Mouse (Mus musculus) kidney, adult 2 months (tissue): ENCODE results near the gene Frmd4a. TPM values are rescaled to one million over a fixed set of nuclear protein-coding genes. Genes with fewer than 3 reads are reported as not detected.

Experiments used
- DNase-seq: peaks from one replicate; pipeline ENCODE4 v3.0.0; 2021
- H3K27ac ChIP-seq: fragments of 200-500 bp; 2 replicates; pipeline ENCODE4 v1.5.1; 2012; ENCODE audit warnings: low read depth, low read length, control low read depth, inconsistent platforms; ENCODE audit not compliant: insufficient read depth
- H3K27me3 ChIP-seq: fragments of 200-500 bp; replicated peaks from 2 replicates; pipeline ENCODE4 v1.6.1; 2012; ENCODE audit warnings: mild to moderate bottlenecking, moderate library complexity, low read length, inconsistent platforms; ENCODE audit not compliant: control insufficient read depth, insufficient read depth
- H3K36me3 ChIP-seq: fragments of 200-500 bp; 2 replicates; pipeline ENCODE4 v1.6.1; 2012; ENCODE audit warnings: mild to moderate bottlenecking, moderate library complexity, low read length, inconsistent platforms; ENCODE audit not compliant: control insufficient read depth, insufficient read depth
- H3K4me1 ChIP-seq: fragments of 200-500 bp; 2 replicates; pipeline ENCODE4 v1.6.1; 2011; ENCODE audit warnings: low read length; ENCODE audit not compliant: control insufficient read depth, insufficient read depth
- H3K4me3 ChIP-seq: fragments of 200-500 bp; 2 replicates; pipeline ENCODE4 v1.5.1; 2011; ENCODE audit warnings: mild to moderate bottlenecking, low read depth, low read length, control low read depth; ENCODE audit not compliant: insufficient read depth
- CTCF ChIP-seq: fragments of 200-500 bp; conservative IDR thresholded peaks from 2 replicates; pipeline ENCODE4 v1.5.1; 2011; ENCODE audit warnings: low read depth, mild to moderate bottlenecking, control low read depth, low read length, moderate library complexity, mixed read lengths; ENCODE audit not compliant: insufficient read depth, insufficient read length
- POLR2A ChIP-seq: fragments of 200-500 bp; IDR thresholded peaks from one replicate; pipeline ENCODE4 v1.6.1; 2011; ENCODE audit warnings: low read depth, low read length, control low read depth
- WGBS: fragments of 180-500 bp; shearing (Covaris S2); methylation state at CpG from one replicate; pipeline ENCODE4 v1.1.7; 2018; 5-methylcytosine and 5-hydroxymethylcytosine counted together
- polyA plus RNA-seq: library from polyadenylated mRNA; depleted of rRNA; stranded (reverse); fragments of >200 nt; gene quantifications from 2 replicates; pipeline ENCODE4 v1.2.3, GENCODE M21; 2012

The Frmd4a gene
- polyA plus RNA-seq, 1 experiment = 5.8 TPM

DNA sequence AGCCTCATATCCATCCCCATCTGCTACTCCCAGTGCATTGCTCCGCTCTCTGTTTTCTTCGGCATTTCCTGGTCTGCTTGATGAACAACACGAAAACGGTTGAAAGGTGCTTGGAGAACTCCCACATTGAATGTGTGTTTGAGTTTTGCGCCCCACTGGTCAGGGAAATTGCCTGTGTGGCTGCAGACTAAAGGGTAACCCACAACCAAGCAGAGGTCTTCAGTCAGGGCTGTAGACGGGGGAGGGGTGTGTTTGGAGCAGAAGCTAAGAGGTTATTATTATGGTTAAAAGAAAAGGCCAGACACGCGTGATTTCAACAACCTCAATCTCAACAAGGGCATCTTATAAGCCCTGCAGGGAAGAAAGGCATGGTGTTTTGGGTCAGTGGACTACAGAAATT is 167.5 kb downstream of the Frmd4a start:
- Histone ChIP-seq H3K4me3 (no peak overlapping the region), H3K4me1 (no peaks in the 10 kb centered on the region), H3K27me3 (no peaks in the 10 kb centered on the region), H3K27ac (no peak overlapping the region), H3K36me3 (no peaks in the 10 kb centered on the region)
- no peak for DNase-seq
- 36% methylated on average over 8 of the region's 8 CpGs for WGBS
- no peak for TF ChIP-seq CTCF
- no peak for TF ChIP-seq POLR2A

DNA sequence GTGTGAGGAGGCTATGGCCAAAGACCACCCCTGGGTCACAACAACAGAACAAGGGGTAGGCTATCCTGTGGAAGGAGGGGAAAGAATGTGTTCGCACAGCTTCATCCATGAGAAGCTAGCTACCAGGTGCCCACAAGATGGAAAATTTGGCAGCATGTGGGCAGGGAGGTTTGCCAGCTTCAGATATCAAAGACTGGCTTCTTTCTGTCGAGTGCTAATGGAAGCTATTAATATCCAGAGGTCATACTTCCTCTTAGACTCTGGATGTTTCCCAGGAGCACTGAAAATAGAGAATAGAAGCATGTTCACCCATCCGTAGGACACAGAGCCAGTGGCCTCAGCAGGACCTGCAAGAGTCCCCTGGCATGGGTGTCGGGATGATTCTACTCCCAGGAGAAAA is 170.0 kb downstream of the Frmd4a start:
- 35% methylated on average over 4 of the region's 4 CpGs for WGBS
- no peak overlapping the region for H3K4me3 ChIP-seq
- H3K27ac ChIP-seq = no peak overlapping the region
- no peak for DNase-seq
- H3K27me3 ChIP-seq = no peaks in the 10 kb centered on the region
- no peak for TF ChIP-seq POLR2A
- no peak for TF ChIP-seq CTCF
- H3K36me3 ChIP-seq = no peaks in the 10 kb centered on the region
- no peaks in the 10 kb centered on the region for H3K4me1 ChIP-seq

DNA sequence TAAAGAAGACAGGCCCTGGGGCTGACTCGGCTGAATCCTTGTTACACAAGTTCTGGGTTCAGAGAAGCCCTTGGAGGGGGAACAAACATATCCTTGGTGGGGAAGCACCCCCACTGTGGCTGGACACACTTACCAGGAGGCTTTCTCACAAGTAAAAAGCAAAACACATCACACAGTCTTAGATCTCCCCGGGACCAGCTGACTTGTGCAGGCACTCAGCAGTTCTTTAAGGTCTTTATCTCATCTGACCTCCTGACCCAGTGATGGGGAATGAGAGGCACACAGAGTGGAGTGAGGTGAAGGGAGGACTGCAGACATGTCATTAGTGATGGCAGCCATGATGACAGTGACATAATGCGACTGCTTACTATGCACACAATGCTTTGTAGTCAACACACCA is 170.8 kb downstream of the Frmd4a start:
- H3K4me1 ChIP-seq = no peaks in the 10 kb centered on the region
- 71% methylated on average over 3 of the region's 3 CpGs for WGBS
- no peak overlapping the region for H3K4me3 ChIP-seq
- no peak for DNase-seq
- H3K27me3 ChIP-seq = no peaks in the 10 kb centered on the region
- no peaks in the 10 kb centered on the region for H3K36me3 ChIP-seq
- TF ChIP-seq POLR2A (no peak), CTCF (no peak)
- no peak overlapping the region for H3K27ac ChIP-seq

DNA sequence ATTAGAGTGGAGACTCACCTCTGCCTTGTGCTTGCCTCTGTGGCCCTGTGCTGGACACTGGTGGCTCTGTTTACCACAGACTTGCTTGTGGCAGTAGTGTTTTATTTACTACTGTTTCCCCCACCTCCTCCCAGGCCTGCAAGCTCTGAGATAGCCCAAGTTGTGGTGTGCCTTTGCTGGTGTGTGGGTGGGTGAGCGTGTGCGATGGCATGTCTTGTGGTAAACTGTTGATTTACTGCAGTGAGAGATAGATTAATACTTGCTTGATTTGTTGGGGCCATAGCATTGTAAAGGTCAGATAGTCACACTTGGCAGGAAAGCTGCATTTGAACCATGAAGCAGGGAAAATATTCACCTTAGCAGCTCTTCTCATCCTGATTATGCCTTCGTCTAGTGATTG is 172.8 kb downstream of the Frmd4a start:
- no peak for TF ChIP-seq CTCF
- no peak for TF ChIP-seq POLR2A
- Histone ChIP-seq H3K4me3 (no peak overlapping the region), H3K36me3 (no peaks in the 10 kb centered on the region), H3K27me3 (no peaks in the 10 kb centered on the region), H3K4me1 (no peaks in the 10 kb centered on the region), H3K27ac (no peak overlapping the region)
- DNase-seq = no peak
- 72% methylated on average over 3 of the region's 3 CpGs for WGBS

DNA sequence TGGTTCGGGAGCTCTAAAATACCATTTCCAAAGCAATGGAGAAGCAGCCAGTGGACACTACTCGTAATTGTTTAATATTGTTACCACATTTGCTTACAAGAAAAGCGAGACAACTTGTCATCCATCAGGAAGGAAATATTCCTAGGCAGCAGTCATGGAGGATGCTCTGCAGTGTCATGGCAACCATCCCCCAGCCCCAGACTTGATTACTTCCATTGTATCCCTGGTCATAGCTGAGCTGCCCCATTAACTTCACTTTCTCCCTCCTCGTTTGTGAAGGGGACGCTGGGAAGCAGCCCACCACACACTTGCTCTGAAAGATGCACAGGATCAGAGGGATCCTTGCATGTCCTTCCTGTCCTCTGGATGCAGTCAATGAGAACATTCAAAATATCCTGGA is 173.5 kb downstream of the Frmd4a start:
- Histone ChIP-seq H3K4me3 (no peak overlapping the region), H3K27ac (no peak overlapping the region), H3K27me3 (no peaks in the 10 kb centered on the region), H3K36me3 (no peaks in the 10 kb centered on the region), H3K4me1 (no peaks in the 10 kb centered on the region)
- TF ChIP-seq POLR2A = no peak
- TF ChIP-seq CTCF = no peak
- DNase-seq = no peak
- 64% methylated on average over 5 of the region's 5 CpGs for WGBS

DNA sequence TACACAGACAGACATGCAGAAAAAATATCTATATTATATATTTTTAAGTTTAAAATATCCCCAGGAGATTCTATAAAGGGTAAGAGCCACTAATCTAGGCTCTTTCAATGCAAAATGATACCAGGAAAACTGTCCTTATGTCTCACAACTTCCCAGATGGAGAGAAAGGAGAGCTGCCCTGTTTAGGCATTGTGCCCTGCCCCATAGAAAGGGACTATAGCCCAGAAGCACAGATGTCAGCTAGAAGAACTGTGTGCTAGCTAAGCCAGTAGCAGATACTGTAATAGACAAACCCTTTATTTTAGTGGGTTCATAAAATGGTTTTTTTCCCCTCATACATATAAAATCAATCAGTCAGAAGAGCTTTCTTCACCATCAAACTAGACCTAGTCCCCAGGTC is 175.7 kb downstream of the Frmd4a start:
- DNase-seq = no peak
- no peaks in the 10 kb centered on the region for H3K27me3 ChIP-seq
- TF ChIP-seq CTCF (no peak), POLR2A (no peak)
- no peaks in the 10 kb centered on the region for H3K4me1 ChIP-seq
- H3K36me3 ChIP-seq = no peaks in the 10 kb centered on the region
- no peak overlapping the region for H3K27ac ChIP-seq
- no peak overlapping the region for H3K4me3 ChIP-seq

DNA sequence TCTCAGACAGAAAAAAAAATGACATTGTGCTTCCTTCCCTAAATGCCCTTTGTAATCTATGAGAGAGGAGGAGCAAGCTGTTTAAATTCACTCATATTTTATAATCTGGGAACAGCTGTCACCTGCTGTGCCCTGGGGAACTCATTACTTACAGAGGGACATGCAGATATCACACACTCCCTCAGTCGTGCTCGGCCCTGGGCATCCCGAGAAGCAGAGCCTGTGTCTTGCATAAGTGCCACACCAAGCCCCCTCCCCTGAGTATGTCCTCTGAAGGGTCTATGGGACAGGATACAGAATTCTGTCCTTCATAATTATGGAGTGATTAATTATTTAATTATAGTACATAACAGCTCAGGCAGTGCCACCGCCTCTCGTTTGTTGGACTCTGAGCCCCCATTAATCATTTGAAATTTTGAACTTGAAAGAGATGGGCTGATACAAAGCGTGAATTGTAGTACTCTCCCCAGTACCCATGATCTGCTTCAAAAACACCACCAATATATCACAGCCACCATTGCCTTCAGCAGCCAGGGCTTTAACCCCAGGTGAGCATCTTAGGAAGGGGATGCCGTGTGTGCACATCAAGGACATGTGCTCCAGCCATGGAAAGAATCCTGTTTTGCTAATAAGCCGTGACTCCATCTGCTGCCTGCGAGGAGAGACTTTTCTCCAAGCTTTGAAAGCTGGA is 177.0 kb downstream of the Frmd4a start:
- Histone ChIP-seq H3K36me3 (no peaks in the 10 kb centered on the region), H3K4me1 (no peaks in the 10 kb centered on the region), H3K4me3 (no peak overlapping the region), H3K27me3 (no peaks in the 10 kb centered on the region), H3K27ac (no peak overlapping the region)
- DNase-seq = no peak
- TF ChIP-seq POLR2A (no peak), CTCF (no peak)
- WGBS = 64% methylated on average over 9 of the region's 9 CpGs
